Mouse (Mus musculus): ENCODE results near the gene Gpr155.

DNA sequence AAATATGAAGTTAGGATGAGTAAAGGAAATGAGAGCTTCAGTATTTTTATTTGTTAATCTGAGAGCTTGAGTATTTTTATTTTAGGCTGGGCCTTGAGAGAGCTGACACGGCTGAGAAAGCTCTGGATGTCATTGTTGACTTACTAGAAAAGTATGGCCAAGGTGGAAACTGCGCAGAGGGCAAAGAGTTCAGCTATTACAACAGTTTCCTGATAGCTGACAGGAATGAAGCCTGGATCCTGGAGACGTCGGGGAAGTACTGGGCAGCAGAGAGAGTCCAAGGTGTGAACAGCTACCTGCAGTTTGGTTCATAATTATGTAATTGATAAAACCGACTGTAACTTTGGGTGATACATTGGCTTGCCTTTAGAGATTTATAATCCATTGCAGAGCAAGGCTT, 67.2 kb downstream of the Gpr155 start:
- TF ChIP-seq CTCF (IDR thresholded peaks at IDR 0.05; ENCODE audit: control insufficient read depth, insufficient read depth, insufficient read length) (no peak), MAX (IDR thresholded peaks at IDR 0.05) (no peak), MYOG (IDR thresholded peaks at IDR 0.05; ENCODE audit: control insufficient read depth, extremely low read depth, insufficient read length) (no peak), MYOD1 (IDR thresholded peaks at IDR 0.05; ENCODE audit: control insufficient read depth, insufficient read length, low read depth) (no peak), USF1 (IDR thresholded peaks at IDR 0.05; ENCODE audit: low read depth) (no peak), CEBPB (IDR thresholded peaks at IDR 0.05; ENCODE audit: low read depth) (no peak), FOSL1 (IDR thresholded peaks at IDR 0.05; ENCODE audit: insufficient read depth, low read length, poor library complexity, severe bottlenecking) (no peak)

Data from C2C12 (cell line).